Mouse (Mus musculus): ENCODE data around the gene Ubap1l. TPM values are rescaled to one million over a fixed set of nuclear protein-coding genes. Genes with fewer than 3 reads are reported as not detected.
"Not testable (repeated sequence)": the region's sequence is repeated elsewhere in the genome, so short reads cannot be mapped to it uniquely, and the experiment has no call there.

The Ubap1l gene
- polyA plus RNA-seq, 1 experiment from 2014 or later, result not detected

- Histone ChIP-seq H3K27ac (ENCODE audit: low read depth) (no peak overlapping the region), H3K4me1 (ENCODE audit: insufficient read depth) (no peaks in the 10 kb centered on the region), H3K27me3 (ENCODE audit: insufficient read depth, low read length) (no peaks in the 10 kb centered on the region), H3K36me3 (replicated peaks; ENCODE audit: insufficient read depth, low read length) (peaks cover 26% of the 10 kb centered on the region), H3K9ac (replicated peaks) (no peak overlapping the region), H3K9me3 (ENCODE audit: low read length) (no peaks in the 10 kb centered on the region), H3K4me2 (ENCODE audit: low read depth, low read length) (no peak overlapping the region), H3K4me3 (ENCODE audit: low read depth, low read length) (no peak overlapping the region)
- no peak for DNase-seq
- no peak for ATAC-seq
- 89% methylated on average over 5 of the region's 5 CpGs for WGBS (ENCODE audit: insufficient replicate concordance)
- TF ChIP-seq EP300 (IDR thresholded peaks at IDR 0.05; ENCODE audit: low read depth) (no peak), CTCF (IDR thresholded peaks at IDR 0.05; ENCODE audit: low read depth) (no peak)
Observed at GRCm38 (mm10) chr9:65333958-65334357, 26.9 kb upstream of the Ubap1l start.

- WGBS (ENCODE audit: insufficient replicate concordance), result 74% methylated on average over 4 of the region's 4 CpGs
- Histone ChIP-seq H3K36me3 (replicated peaks; ENCODE audit: insufficient read depth, low read length) (no peaks in the 10 kb centered on the region), H3K4me1 (ENCODE audit: insufficient read depth) (no peaks in the 10 kb centered on the region), H3K4me3 (ENCODE audit: low read depth, low read length) (no peak overlapping the region), H3K27ac (ENCODE audit: low read depth) (no peak overlapping the region), H3K9me3 (ENCODE audit: low read length) (peaks cover 4% of the 10 kb centered on the region; the same call in 1 of the 2 replicates), H3K4me2 (ENCODE audit: low read depth, low read length) (no peak overlapping the region), H3K27me3 (ENCODE audit: insufficient read depth, low read length) (no peaks in the 10 kb centered on the region), H3K9ac (replicated peaks) (no peak overlapping the region)
- ATAC-seq (no peak), DNase-seq (no peak)
- TF ChIP-seq EP300 (IDR thresholded peaks at IDR 0.05; ENCODE audit: low read depth), result no peak
- TF ChIP-seq CTCF (IDR thresholded peaks at IDR 0.05; ENCODE audit: low read depth), result no peak
Observed at GRCm38 (mm10) chr9:65339146-65339545, 21.7 kb upstream of the Ubap1l start.

GRCm38 (mm10) chr9:65340414-65340813 lies 20.4 kb upstream of the Ubap1l start:
- Histone ChIP-seq H3K27me3 (ENCODE audit: insufficient read depth, low read length) (no peaks in the 10 kb centered on the region), H3K9me3 (ENCODE audit: low read length) (peaks cover 4% of the 10 kb centered on the region; the same call in 1 of the 2 replicates), H3K27ac (ENCODE audit: low read depth) (no peak overlapping the region), H3K4me3 (ENCODE audit: low read depth, low read length) (no peak overlapping the region), H3K4me1 (ENCODE audit: insufficient read depth) (no peaks in the 10 kb centered on the region), H3K36me3 (replicated peaks; ENCODE audit: insufficient read depth, low read length) (no peaks in the 10 kb centered on the region), H3K9ac (replicated peaks) (no peak overlapping the region), H3K4me2 (ENCODE audit: low read depth, low read length) (no peak overlapping the region)
- TF ChIP-seq EP300 (IDR thresholded peaks at IDR 0.05; ENCODE audit: low read depth), result no peak
- TF ChIP-seq CTCF (IDR thresholded peaks at IDR 0.05; ENCODE audit: low read depth), result no peak
- ATAC-seq, result no peak
- 84% methylated on average over 2 of the region's 2 CpGs for WGBS (ENCODE audit: insufficient replicate concordance)
- DNase-seq, result no peak

- H3K4me2 ChIP-seq (ENCODE audit: low read depth, low read length), result peak overlapping the region; percentile 83
- 72% methylated on average over 11 of the region's 11 CpGs for WGBS (ENCODE audit: insufficient replicate concordance)
- not testable (repeated sequence) for H3K27me3 ChIP-seq (ENCODE audit: insufficient read depth, low read length); H3K36me3 ChIP-seq (replicated peaks; ENCODE audit: insufficient read depth, low read length); DNase-seq; ATAC-seq; H3K9me3 ChIP-seq (ENCODE audit: low read length)
- H3K9ac ChIP-seq (replicated peaks), result peak overlapping the region; percentile 92; the same call in 1 of the 2 replicates
- H3K4me1 ChIP-seq (ENCODE audit: insufficient read depth), result peaks cover 20% of the 10 kb centered on the region
- H3K4me3 ChIP-seq (ENCODE audit: low read depth, low read length), result peak overlapping the region; percentile 91
- peak overlapping the region; percentile 98 for H3K27ac ChIP-seq (ENCODE audit: low read depth)
Observed at GRCm38 (mm10) chr9:65345439-65345838, 15.4 kb upstream of the Ubap1l start.

- Histone ChIP-seq H3K4me3 (ENCODE audit: low read depth, low read length) (peak within 1 kb of the TSS; percentile 91), H3K27ac (ENCODE audit: low read depth) (peak within 1 kb of the TSS; percentile 98), H3K36me3 (replicated peaks; ENCODE audit: insufficient read depth, low read length) (no peaks in the 10 kb centered on the region), H3K9ac (replicated peaks) (peak within 1 kb of the TSS; percentile 92), H3K4me2 (ENCODE audit: low read depth, low read length) (peak within 1 kb of the TSS; percentile 83), H3K4me1 (ENCODE audit: insufficient read depth) (peaks cover 20% of the 10 kb centered on the region), H3K9me3 (ENCODE audit: low read length) (no peaks in the 10 kb centered on the region), H3K27me3 (ENCODE audit: insufficient read depth, low read length) (no peaks in the 10 kb centered on the region)
- TF ChIP-seq EP300 (IDR thresholded peaks at IDR 0.05; ENCODE audit: low read depth), result peak; percentile 62; the same call in 1 of the 2 replicates
- TF ChIP-seq CTCF (IDR thresholded peaks at IDR 0.05; ENCODE audit: low read depth), result no peak
- ATAC-seq (peak; percentile 91), DNase-seq (peak; percentile 94)
- under 1% methylated on average over 56 of the region's 59 CpGs for WGBS (ENCODE audit: insufficient replicate concordance)
Observed at GRCm38 (mm10) chr9:65345854-65346475, 14.9 kb upstream of the Ubap1l start, which contains the start of gene Pdcd7. Pdcd7 (plus strand) TSS chr9:65346104.

GRCm38 (mm10) chr9:65346476-65347111 lies 14.2 kb upstream of the Ubap1l start:
- DNase-seq (peak; percentile 69), ATAC-seq (peak; percentile 81)
- peak overlapping the region; percentile 83 for H3K4me2 ChIP-seq (ENCODE audit: low read depth, low read length)
- H3K9ac ChIP-seq (replicated peaks), result peak overlapping the region; percentile 92
- no peaks in the 10 kb centered on the region for H3K27me3 ChIP-seq (ENCODE audit: insufficient read depth, low read length)
- H3K9me3 ChIP-seq (ENCODE audit: low read length), result no peaks in the 10 kb centered on the region
- H3K27ac ChIP-seq (ENCODE audit: low read depth), result peak overlapping the region; percentile 98
- 0 out of 2 replicates have a peak, but pooled peaks have one; percentile 3 for TF ChIP-seq CTCF (IDR thresholded peaks at IDR 0.05; ENCODE audit: low read depth)
- TF ChIP-seq EP300 (IDR thresholded peaks at IDR 0.05; ENCODE audit: low read depth), result no peak
- H3K36me3 ChIP-seq (replicated peaks; ENCODE audit: insufficient read depth, low read length), result no peaks in the 10 kb centered on the region
- H3K4me3 ChIP-seq (ENCODE audit: low read depth, low read length), result peak overlapping the region; percentile 91
- H3K4me1 ChIP-seq (ENCODE audit: insufficient read depth), result peaks cover 20% of the 10 kb centered on the region
- WGBS (ENCODE audit: insufficient replicate concordance), result under 1% methylated on average over 62 of the region's 77 CpGs
